8 mouse cellular contexts compared by ENCODE assay signal in the genomic region with DNA sequence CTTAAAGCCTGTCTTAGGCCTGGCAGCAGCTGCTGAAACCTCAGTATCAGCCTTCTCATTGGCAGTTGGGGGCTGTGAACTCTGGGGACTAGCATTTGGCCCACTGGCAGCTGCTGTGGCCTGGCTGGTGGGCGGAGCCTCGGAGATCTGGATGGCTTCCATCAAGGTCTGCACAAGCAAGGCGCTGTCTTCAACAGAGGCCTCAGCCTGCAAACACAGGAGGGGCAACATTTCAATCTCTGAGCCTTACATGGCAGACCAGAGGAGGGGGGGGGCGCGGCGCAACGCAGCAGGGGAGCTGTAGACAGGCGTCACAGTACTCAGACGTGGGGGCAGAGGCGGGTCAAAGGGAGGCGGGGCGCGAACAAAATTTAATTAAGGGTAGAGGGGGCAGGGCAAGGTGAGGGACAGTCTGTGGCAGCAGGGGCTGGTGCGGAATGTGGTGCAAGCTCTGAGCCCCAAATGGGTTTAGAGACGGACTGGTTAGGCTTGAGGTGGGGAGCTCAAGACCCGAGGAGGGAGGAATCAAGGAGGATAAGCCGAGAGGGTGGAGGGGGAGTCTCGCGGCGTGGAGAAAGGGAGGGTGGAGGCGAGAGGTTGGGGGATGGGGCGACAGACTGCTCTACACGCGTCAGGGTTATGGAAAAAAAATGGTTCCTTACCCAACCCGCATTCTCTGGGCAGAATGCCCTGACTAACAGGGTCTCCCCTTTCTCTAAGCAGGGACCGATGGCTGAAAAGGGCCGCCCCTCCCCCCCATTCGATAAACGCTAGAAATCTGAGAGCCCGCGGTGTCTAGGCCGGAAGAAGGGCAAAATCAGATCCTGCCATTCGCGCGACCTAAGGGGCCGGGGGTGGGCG. TPM values are rescaled to one million over a fixed set of nuclear protein-coding genes. Genes with fewer than 3 reads are reported as not detected.
DNase-seq lines count a peak whose midpoint lies in the region; ATAC-seq and TF ChIP-seq lines count a peak whose summit lies in the region.

No protein-coding gene starts in this region.

- 14% methylated on average over 34 of the region's 37 CpGs for WGBS in hindbrain, embryonic 16.5 days
- 17% methylated on average over 37 of the region's 37 CpGs for WGBS in small intestine, adult 2 months

- H3K36me3 ChIP-seq in hindbrain, embryonic 16.5 days (ENCODE audit: control insufficient read depth, insufficient read depth, low read length) = peaks cover 11% of the 10 kb centered on the region
- H3K36me3 ChIP-seq in small intestine, adult 2 months (ENCODE audit: control insufficient read depth, insufficient read depth, low read length) = peaks cover 4% of the 10 kb centered on the region; the same call in 1 of the 2 replicates

- peak overlapping the region; percentile 86 for H3K27ac ChIP-seq in hindbrain, embryonic 16.5 days (ENCODE audit: low read depth, low read length)
- H3K27ac ChIP-seq in small intestine, adult 2 months (ENCODE audit: insufficient read depth, low read depth, low read length) = no peak overlapping the region

- peaks cover 13% of the 10 kb centered on the region for H3K4me1 ChIP-seq in hindbrain, embryonic 16.5 days (ENCODE audit: control insufficient read depth, insufficient read depth, low read depth, low read length)
- H3K4me1 ChIP-seq in small intestine, adult 2 months (ENCODE audit: control insufficient read depth, insufficient read depth, insufficient read length, low read length) = no peaks in the 10 kb centered on the region

- H3K4me2 ChIP-seq in hindbrain, embryonic 16.5 days (ENCODE audit: low read length) = peak overlapping the region; percentile 59

- DNase-seq in left cerebral cortex, adult 18-20 months (ENCODE audit: low spot score in 2 of 2) = peak; percentile 16 to 29
- DNase-seq in left cerebral cortex, adult 11 months (ENCODE audit: low spot score) = no peak
- DNase-seq in cerebellum, postnatal 14 days = peak; percentile 84 to 93
- DNase-seq in frontal cortex, postnatal 36 days (ENCODE audit: low spot score in 2 of 2) = peak; percentile 38 to 46
- peak; percentile 29 to 43 for DNase-seq in left cerebral cortex, postnatal 25 days (ENCODE audit: low spot score in 2 of 2)

- peak; percentile 28 for ATAC-seq in hindbrain, embryonic 16.5 days
- peak; percentile 35 for ATAC-seq in megakaryocyte progenitor cell, adult 5-6 weeks (replicated peaks; ENCODE audit: poor library complexity)

- peak overlapping the region; percentile 78 for H3K9ac ChIP-seq in hindbrain, embryonic 16.5 days (ENCODE audit: low read depth, low read length)

- no peaks in the 10 kb centered on the region for H3K9me3 ChIP-seq in hindbrain, embryonic 16.5 days (ENCODE audit: control insufficient read depth, low read length)

- intact Hi-C loops in left cerebral cortex, postnatal 25 days (cut with DNase I) = loop anchor here (5.0 kb wide), 4 partner anchors 68 to 173 kb away; a partner anchor contains a TSS

- no peak for TF ChIP-seq POLR2A in small intestine, adult 2 months (IDR thresholded peaks at IDR 0.05; ENCODE audit: low read depth, low read length)

- no peaks in the 10 kb centered on the region for H3K27me3 ChIP-seq in hindbrain, embryonic 16.5 days (replicated peaks; ENCODE audit: control insufficient read depth, insufficient read depth, low read length)
- H3K27me3 ChIP-seq in small intestine, adult 2 months (ENCODE audit: control insufficient read depth, insufficient read depth, low read length) = no peaks in the 10 kb centered on the region; the same call in 1 of the 2 replicates

- TF ChIP-seq CTCF in small intestine, adult 2 months (IDR thresholded peaks at IDR 0.05; ENCODE audit: extremely low read depth, insufficient read length, insufficient replicate concordance, low read depth, low read length) = no peak

- peak overlapping the region; percentile 61 for H3K4me3 ChIP-seq in hindbrain, embryonic 16.5 days (ENCODE audit: low read length)
- peak overlapping the region; percentile 76 for H3K4me3 ChIP-seq in small intestine, adult 2 months (ENCODE audit: low read depth, low read length)

RNA-seq across cellular contexts. Expression of a gene that starts 1.4 kb away (rescaled TPM):
- total RNA-seq in left cerebral cortex, adult 18-20 months (2021) = 100 to 1,000 TPM; 440 to 444 TPM
- 956 and 1,025 TPM in 2 replicates for polyA plus RNA-seq in hindbrain, embryonic 16.5 days (2015; fragmentation: Nextera tagmentation; extraction: Ambion mirVana)
- total RNA-seq in left cerebral cortex, postnatal 25 days (2021) = 100 to 1,000 TPM; 444 to 445 TPM
- total RNA-seq in megakaryocyte progenitor cell, adult 5-6 weeks (2015) = 4.1 and 4.9 TPM in 2 replicates
- 2.7 and 4.9 TPM in 2 replicates for total RNA-seq in megakaryocyte progenitor cell, adult 5-6 weeks (2017)
- 27.7 and 33.1 TPM in 2 replicates for polyA plus RNA-seq in small intestine, adult 2 months (2012; rRNA removed)

Comparison
In these comparisons a context has a peak if more than half of its experiments do, and no peak if none do; other contexts are left out.
1. RNA of a gene that starts 1.4 kb away (total RNA-seq): 444 to 445 TPM in left cerebral cortex, postnatal 25 days and 440 to 444 TPM in left cerebral cortex, adult 18-20 months; 2.7 to 4.9 TPM in megakaryocyte progenitor cell, adult 5-6 weeks; every median in the first group is over 10 times any median in the second.